Mouse (Mus musculus) T-helper 17 cell (primary cell): Measurements from ENCODE around the gene Snap47.

Source experiments
- in situ Hi-C, 2 experiments: fragments of 300-600 bp; cut with MboI, MseI; formaldehyde crosslinking; loops; 1 replicate in 1 of 2; 2 replicates in 1 of 2; pipeline ENCODE4 v1.15.1; 2025; ENCODE audit warnings: high pct_unique_total_duplicates in 2 of 2

Snap47 gene

GRCm38 (mm10) chr11:59423010-59423588 lies 27.9 kb downstream of the Snap47 start:
- in situ Hi-C loops, result no loop called here

DNA sequence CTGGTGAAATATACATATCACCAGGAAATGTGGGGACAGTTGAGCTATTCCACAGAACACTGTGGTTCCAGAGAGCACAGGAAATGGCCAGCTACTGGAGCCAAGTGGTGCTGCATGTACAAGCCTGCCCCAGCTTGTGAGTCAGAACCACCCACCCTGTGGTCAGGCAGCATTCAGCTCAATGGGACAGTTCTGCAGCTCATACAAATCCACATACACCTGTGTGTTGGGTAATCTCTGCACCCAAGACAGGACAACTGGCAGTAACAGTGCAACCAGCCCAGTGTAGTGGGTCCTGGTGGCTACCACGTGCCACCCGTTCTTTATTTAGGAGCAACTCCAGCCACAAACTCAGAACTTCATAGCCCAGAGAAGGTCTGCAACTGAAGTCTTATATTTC lies 29.0 kb downstream of the Snap47 start:
- in situ Hi-C loops, result no loop called here

GRCm38 (mm10) chr11:59421436-59421835 lies 29.6 kb downstream of the Snap47 start:
- in situ Hi-C loops, result no loop called here

DNA sequence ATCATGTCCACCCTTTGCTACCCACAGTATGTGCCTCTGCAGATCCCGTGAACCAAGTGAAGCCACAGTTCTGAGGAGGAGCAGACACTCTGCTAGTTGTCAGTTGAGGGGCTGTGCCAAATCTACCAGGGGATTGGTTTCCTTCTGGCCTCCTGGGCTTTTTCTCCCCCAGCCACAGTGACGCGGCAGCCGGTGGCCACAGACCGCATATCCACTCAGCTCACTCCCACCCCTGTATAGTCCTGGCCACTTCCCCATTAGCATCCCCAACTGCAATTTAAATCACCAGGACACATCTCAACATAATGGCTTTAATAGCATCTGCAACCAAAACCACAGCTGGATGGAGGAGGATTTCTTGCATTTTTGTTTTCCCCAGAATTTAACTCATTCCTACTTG lies 32.3 kb downstream of the Snap47 start:
- in situ Hi-C loops, result no loop called here

DNA sequence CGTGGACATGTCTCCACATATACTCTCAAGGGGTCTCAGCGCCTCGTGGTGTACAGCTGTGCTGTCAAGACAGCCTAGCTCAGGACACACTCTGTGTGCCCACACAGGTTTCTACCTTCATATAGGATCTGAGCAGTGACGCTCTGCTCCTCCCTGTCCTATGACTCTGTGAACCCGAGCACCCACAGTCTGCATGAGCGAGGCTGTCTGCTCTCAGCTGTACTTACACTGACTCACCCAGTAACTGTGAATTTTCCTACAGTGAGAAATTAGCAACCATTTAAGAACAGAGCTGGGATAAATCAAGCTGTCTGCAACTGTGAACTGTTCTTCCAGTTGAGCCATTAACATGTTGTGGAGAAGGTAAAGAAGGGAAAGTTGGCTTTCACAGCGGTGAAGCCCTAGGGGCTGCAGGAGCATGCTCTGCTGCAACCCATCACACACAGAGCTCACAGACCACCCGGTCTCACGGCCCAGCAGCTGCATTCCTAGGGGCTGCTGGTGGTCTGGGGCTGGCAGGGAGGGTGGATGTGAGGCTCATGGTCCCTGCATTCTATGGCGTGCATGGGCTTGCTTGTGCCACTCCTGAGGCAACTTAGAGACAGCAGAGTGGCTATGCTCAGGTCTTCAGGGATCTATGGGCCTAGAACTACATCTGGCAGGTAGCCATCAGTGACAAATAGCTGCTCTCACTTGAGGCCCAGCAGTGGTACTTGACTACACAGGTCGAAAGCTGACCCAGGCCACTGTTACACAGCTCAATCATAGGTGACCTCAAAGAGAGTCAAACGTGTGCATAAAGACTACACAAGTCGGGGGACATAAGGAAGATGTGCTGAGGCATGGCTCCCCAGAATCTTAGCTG lies 37.8 kb downstream of the Snap47 start:
- in situ Hi-C loops, result no loop called here

DNA sequence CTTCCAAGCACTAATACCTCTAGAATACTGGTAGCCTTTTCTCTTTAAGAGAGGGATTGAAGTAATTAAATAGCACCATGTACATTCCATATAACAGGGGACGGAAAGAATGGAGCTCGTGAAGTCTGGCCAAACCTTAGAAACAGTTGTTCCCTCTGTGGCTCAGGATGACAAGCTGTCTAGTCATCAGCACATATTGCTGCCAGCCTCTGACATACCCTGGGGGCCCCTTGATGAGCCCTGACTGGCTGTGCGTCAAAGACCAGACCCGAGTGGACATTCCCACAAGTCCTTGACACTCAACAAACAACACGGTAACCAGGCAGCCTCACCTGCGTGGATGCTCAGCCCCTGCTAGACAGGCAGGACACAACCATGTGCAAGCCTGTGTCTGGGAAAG lies 38.9 kb downstream of the Snap47 start:
- in situ Hi-C loops, result no loop called here

- in situ Hi-C loops, result no loop called here
Measured at GRCm38 (mm10) chr11:59410851-59411250, 40.1 kb downstream of the Snap47 start.

DNA sequence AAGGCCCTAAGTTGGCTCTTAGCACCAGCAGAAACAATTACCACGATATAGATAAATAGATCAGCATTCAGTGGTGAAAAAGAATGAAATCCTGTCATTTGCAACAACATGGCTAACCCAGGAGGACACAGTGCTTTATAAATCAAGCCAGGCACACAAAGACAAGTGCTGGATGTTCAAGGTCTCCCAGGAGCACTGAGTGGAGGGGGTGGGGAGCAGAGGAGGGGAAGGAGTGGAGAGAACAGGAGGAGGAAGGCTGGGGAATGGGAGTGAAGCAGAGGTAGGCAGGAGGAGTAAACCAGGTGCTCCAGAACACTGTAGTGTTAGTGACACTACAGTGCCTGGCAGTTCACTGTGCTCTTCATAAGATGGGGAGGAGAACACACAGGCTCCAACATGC lies 45.2 kb downstream of the Snap47 start:
- in situ Hi-C loops, result no loop called here

- in situ Hi-C loops, result no loop called here
Measured at GRCm38 (mm10) chr11:59400876-59401275, 50.1 kb downstream of the Snap47 start.

DNA sequence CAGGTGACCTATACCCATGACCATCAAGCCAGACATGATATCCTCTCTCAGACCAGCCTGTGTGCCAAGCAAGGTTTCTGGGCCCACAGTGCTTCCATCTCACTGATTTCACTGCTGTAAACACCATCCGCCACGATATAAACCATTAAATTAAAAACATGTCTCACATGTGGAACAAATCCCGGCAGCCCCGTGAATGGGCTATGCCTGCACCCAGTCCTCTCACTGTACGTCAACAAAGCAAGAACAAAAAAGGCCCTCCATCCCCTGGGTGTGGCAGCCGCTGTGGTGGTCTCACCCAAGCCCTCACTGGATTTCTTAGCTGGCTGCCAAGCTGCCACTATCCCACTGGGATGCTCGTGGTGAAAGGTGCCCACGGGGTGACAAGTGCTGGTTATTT lies 51.2 kb downstream of the Snap47 start:
- in situ Hi-C loops, result no loop called here

DNA sequence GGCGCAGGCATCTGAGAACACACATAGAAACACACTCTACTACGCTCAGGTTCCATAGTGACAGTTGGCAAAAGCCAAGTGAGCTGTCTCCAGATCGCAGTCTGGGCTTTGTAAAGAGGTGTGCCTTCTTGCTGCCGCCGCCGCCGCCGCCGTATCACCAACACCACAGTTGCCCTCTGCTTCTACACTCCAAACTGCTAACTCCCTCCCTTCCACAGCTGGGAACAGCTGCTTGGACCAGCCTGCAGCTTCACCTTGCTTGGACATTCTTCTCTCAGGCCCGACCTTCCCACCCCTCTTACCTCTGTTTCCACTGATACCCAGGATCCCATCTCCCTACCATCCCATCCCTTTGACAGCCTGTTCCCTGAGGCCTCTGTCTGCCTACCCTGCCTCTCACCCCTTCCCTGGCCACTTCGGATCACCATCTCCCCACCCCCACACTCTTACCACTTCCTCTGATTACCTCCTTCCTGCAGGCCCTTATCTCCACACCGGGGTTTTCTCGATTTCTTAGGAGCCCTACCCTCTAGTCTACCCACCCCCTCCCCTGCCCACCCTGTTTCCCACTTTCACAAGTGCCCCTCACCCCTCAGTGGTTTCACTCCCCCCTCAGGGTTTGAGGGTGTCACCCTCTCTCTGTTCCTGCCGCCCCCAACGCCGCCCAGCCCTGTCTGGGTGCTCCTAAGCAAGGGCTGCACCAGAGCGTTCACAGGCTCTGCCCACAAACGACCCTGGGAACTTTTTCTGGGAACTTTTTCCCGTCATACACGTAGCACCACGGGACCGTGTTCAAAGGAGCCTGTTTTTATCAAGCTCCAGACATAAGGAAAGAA lies 53.2 kb downstream of the Snap47 start:
- in situ Hi-C loops, result no loop called here

DNA sequence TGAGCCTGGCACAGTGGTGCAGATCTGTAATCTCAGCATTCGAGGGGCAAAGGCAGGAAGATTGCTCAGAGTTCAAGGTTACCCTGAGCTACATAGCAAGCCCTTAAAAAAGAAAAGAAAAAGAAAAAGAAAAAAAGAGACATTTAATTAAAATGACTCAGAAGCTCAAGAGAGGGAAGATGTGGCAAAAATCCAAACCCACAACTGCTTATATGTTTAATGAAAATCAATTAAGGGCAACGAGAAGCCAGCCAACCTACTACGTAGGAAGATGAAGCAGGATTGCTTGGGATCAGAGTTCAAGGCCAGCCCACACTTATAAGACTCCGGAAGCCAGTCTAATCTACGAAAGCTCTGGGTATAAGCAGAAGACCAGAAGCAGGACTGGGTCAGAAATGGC lies 56.5 kb downstream of the Snap47 start:
- in situ Hi-C loops, result no loop called here

DNA sequence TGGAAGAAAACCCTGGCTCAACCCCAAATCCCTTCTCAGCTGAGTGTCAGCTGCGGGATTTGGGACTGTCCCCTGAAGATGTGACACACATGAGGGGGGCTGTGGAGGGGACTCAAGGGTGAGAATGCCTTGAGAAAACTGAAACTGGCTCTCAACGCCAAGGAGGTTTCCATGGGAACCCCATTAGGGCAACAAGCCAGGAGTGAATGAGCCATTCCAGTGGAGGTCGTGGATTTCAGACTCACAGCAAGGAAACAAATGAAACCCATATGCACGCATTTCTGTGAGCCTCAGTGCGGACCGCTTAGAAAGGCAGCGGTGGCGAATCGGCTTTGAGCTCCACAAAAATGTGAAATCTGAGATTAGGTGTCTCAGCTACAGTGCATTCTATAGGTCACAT lies 57.4 kb downstream of the Snap47 start:
- in situ Hi-C loops, result no loop called here

- in situ Hi-C loops, result no loop called here
Measured at GRCm38 (mm10) chr11:59392300-59392699, 58.7 kb downstream of the Snap47 start.

- in situ Hi-C loops, result no loop called here
Measured at GRCm38 (mm10) chr11:59390470-59390869, 60.5 kb downstream of the Snap47 start.

DNA sequence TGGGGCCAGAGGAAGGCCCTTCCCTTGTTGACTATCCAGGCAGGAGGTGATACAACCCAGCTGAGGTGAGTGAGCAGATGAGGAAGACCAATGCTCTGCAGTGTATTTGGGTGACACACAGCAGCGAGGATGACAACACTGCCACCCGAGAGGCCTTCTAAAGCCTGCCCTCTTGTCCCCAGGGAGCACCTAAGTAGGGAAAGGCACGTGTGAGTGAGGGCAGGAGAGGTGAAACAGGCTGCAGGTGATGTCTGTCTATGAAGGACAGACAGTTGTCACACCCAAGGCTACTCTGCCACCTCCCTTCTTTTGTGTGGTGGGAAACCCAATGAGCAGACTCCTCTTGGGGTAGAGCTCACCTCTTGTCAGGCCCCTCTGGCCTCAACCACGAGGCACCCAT lies 61.4 kb downstream of the Snap47 start:
- in situ Hi-C loops, result no loop called here

GRCm38 (mm10) chr11:59388806-59389205 lies 62.2 kb downstream of the Snap47 start:
- in situ Hi-C loops, result no loop called here

DNA sequence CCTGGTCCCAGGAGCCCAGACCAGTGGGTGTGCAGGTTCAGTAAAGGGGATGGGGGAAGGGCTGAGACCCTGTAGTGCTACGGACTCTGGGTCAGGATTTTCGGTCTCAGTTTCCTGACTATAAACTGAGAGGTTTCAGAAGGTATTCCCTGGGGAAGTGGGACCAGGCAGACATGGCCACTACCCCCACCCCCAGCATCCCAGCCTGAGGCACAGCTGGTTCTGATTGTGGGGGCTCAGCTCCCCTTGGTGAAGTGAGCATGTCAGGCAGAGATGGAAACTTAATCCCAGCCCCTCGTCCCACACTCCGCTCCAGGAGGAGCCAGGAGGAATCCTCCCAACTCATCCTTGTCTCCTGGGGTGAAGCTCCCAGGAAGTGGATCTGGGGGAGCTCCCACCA lies 63.5 kb downstream of the Snap47 start:
- in situ Hi-C loops, result no loop called here

GRCm38 (mm10) chr11:59385123-59385522 lies 65.9 kb downstream of the Snap47 start:
- in situ Hi-C loops, result no loop called here

DNA sequence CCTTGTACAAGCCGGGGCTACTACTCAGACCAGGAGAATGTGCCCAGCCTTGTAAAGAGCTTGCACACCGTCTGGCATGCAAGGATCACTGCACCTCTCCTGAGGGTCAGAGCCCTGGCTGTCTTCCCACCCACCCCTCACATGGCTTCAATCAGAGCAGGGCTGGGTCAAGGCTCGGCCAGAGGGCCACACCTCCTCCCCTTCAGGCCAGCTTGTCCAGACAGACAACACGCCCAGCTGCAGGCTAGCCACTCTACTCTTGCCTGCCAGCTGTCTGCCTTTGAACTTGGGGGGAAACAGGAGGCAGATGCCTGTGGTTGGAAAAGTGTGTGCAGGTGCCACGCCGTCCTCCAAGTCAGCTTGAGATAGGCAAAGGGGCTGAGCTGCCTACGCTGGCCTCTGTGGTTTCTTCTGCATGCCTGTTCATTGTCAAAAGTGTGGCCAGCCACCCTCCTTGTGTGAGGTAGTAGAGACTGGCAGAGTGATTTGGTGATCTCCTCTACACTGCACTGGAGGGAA lies 66.5 kb downstream of the Snap47 start:
- in situ Hi-C loops, result no loop called here

GRCm38 (mm10) chr11:59379547-59379946 lies 71.4 kb downstream of the Snap47 start:
- in situ Hi-C loops, result no loop called here

GRCm38 (mm10) chr11:59377999-59378398 lies 73.0 kb downstream of the Snap47 start:
- in situ Hi-C loops, result no loop called here
